Mouse (Mus musculus): ENCODE measurements at regions not wholly inside any gene's neighbourhood (a gene's known extent, or its start where the extent isn't known, plus 50 kb on each side); places are given as distances from the start of the nearest gene placed in this dataset.

DNA sequence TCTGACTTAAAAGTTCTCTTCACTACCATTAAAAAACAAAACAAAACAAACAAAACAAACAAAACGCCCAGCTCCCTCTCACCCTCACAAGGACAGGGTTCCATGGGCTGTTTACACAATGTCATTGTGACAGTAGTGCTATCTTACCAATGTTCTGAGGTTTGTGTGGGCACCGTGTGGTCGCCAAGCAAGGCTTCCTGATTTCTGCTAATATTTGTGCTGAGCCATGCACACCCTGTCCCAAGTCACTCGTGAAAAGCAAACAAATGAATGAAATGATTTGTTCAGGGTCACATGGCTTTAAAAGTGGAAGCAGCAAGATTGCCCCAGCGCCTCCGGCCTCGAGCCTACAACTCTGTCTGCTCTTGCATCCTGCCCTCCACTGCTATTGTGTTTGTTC is 120.9 kb upstream of the Gnao1 start:
- TF ChIP-seq POLR2A (IDR thresholded peaks at IDR 0.05; ENCODE audit: borderline replicate concordance, extremely low read depth, low read depth, low read length) = no peak
- TF ChIP-seq CTCF (IDR thresholded peaks at IDR 0.05; ENCODE audit: insufficient read depth, low read length) = no peak
